Mouse (Mus musculus) myocyte (in vitro differentiated cells): Measurements from ENCODE around the gene Glipr1.

Experiments
- CEBPB ChIP-seq: IDR thresholded peaks from 2 replicates; pipeline ENCODE4 v1.6.1; 2011; ENCODE audit warnings: mild to moderate bottlenecking, moderate library complexity; ENCODE audit not compliant: poor library complexity, insufficient read depth, severe bottlenecking
- E2F4 ChIP-seq: IDR thresholded peaks from one replicate; pipeline ENCODE4 v1.6.1; 2011; ENCODE audit warnings: mild to moderate bottlenecking, control low read depth, moderate library complexity; ENCODE audit not compliant: insufficient read depth
- MAX ChIP-seq: IDR thresholded peaks from one replicate; pipeline ENCODE4 v1.6.1; 2011; ENCODE audit warnings: low read depth, mild to moderate bottlenecking, control low read depth
- MYOD1 ChIP-seq, 3 experiments: IDR thresholded peaks; one replicate each; pipeline ENCODE4 v1.6.1; 2011; ENCODE audit warnings: control low read depth in 2 of 3, low read depth in 2 of 3, mild to moderate bottlenecking in 2 of 3, moderate library complexity in 1 of 3; ENCODE audit not compliant: insufficient read length in 2 of 3, control insufficient read depth in 1 of 3
- MYOG ChIP-seq, 3 experiments: IDR thresholded peaks; one replicate each; pipeline ENCODE4 v1.6.1; 2011; ENCODE audit warnings: control low read depth in 2 of 3, low read depth in 2 of 3, mild to moderate bottlenecking in 2 of 3; ENCODE audit not compliant: insufficient read length in 2 of 3, control insufficient read depth in 1 of 3, insufficient read depth in 1 of 3
- POLR2A ChIP-seq: IDR thresholded peaks from one replicate; pipeline ENCODE4 v1.6.1; 2011; ENCODE audit warnings: low read depth, mild to moderate bottlenecking, control low read depth, moderate library complexity; ENCODE audit not compliant: insufficient read length
- POLR2AphosphoS2 ChIP-seq: IDR thresholded peaks from one replicate; pipeline ENCODE4 v1.6.1; 2011; ENCODE audit warnings: low read depth, control low read depth; ENCODE audit not compliant: insufficient read length
- REST ChIP-seq: IDR thresholded peaks from one replicate; pipeline ENCODE4 v1.6.1; 2011; ENCODE audit warnings: mild to moderate bottlenecking, control low read depth, moderate library complexity; ENCODE audit not compliant: insufficient read depth, insufficient read length
- SRF ChIP-seq: IDR thresholded peaks from one replicate; pipeline ENCODE4 v1.6.1; 2011; ENCODE audit warnings: low read depth; ENCODE audit not compliant: control insufficient read depth, insufficient read length
- TCF12 ChIP-seq: IDR thresholded peaks from one replicate; pipeline ENCODE4 v1.6.1; 2011; ENCODE audit warnings: mild to moderate bottlenecking, control low read depth; ENCODE audit not compliant: poor library complexity, insufficient read depth, severe bottlenecking
- USF1 ChIP-seq: IDR thresholded peaks from one replicate; pipeline ENCODE4 v1.6.1; 2011; ENCODE audit warnings: low read depth, mild to moderate bottlenecking, control low read depth, moderate library complexity

GRCm38 (mm10) chr10:112002544-112003215 is at the start of gene Glipr1:
- no peak for TF ChIP-seq POLR2A
- no peak for TF ChIP-seq MYOG (IDR thresholded peaks at IDR 0.05; ENCODE audit: control insufficient read depth in 1 of 3, insufficient read depth in 1 of 3, insufficient read length in 2 of 3, low read depth in 2 of 3)
- no peak for TF ChIP-seq USF1
- no peak for TF ChIP-seq E2F4
- no peak for TF ChIP-seq MAX
- no peak for TF ChIP-seq SRF
- no peak for TF ChIP-seq POLR2AphosphoS2
- no peak for TF ChIP-seq TCF12
- no peak for TF ChIP-seq MYOD1 (IDR thresholded peaks at IDR 0.05; ENCODE audit: control insufficient read depth in 1 of 3, insufficient read length in 2 of 3, low read depth in 2 of 3)
- TF ChIP-seq REST, result no peak
- TF ChIP-seq CEBPB, result no peak
